Mouse (Mus musculus): ENCODE data around the gene Azin2. TPM values are rescaled to one million over a fixed set of nuclear protein-coding genes. Genes with fewer than 3 reads are reported as not detected.

The Azin2 gene
- polyA plus RNA-seq (2012; rRNA removed), result 6.9 and 7.6 TPM in 2 replicates

DNA sequence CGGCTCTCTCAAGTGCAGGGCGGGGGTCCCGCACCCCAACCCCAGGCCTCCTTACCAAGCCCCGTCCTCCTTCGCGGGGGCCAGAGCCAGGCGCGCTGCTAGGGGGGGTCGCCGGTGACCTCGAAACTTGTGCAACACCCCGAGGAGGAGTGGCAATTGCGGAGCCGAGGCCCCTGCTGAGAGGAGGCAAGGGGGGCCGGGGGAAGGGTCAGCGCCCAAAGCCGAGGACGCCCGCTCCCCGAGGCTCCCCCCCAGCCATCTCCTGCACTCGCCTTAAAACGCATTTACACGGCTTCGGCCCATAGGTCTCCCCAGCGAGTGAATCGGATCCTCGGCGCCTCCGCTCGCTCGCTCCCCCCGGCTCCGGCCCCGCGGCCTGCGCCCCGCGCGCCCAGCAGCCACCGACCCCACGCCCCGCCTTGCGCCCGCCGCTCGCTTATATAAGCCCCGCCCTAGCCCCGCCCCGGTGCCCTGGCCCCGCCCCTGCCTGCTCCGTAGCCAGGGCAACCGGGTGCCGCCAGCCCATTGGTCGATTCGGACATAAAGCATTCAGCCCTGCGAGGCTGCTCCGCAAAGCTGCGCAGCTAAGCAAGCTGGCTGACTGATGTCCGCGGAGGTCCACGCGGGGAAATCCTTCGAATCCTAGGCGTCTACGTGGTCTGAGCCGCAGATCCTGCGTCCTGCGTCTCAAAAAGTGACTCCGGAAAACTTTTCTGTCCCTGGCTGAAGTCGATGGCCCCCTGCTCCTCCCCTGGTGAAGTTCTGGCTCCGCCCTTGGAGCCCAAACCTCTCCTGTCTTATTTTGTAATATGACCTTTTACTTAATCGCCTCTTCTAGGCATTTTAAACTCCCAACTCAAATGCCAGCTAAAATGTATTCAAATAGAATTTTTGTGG is at the start of gene Azin2:
Gene Azin2, minus strand, starts transcription at position 414 of the 897 bp plus-strand sequence.
- no peak for TF ChIP-seq CTCF (IDR thresholded peaks at IDR 0.05; ENCODE audit: borderline replicate concordance, control insufficient read depth, extremely low read depth, insufficient read depth, low read length, poor library complexity)
- no peak for TF ChIP-seq POLR2A (IDR thresholded peaks at IDR 0.05; ENCODE audit: control insufficient read depth, extremely low read depth, insufficient read depth, low read length, poor library complexity)
- Histone ChIP-seq H3K4me3 (ENCODE audit: control insufficient read depth, insufficient read depth, low read length) (peak within 1 kb of the TSS; percentile 48), H3K4me1 (replicated peaks; ENCODE audit: control insufficient read depth, insufficient read depth, low read length) (peaks cover 8% of the 10 kb centered on the region; the same call in 1 of the 2 replicates), H3K27me3 (ENCODE audit: control insufficient read depth, insufficient read depth, low read length) (peaks cover 5% of the 10 kb centered on the region; the same call in 1 of the 2 replicates), H3K36me3 (ENCODE audit: control insufficient read depth, insufficient read depth, low read length) (no peaks in the 10 kb centered on the region), H3K27ac (ENCODE audit: control insufficient read depth, insufficient read depth, low read length) (no peak within 1 kb of the TSS)
- 1% methylated on average over 66 of the region's 72 CpGs for WGBS
- peak; percentile 80 for DNase-seq

GRCm38 (mm10) chr4:129011604-129012121 is 49.4 kb upstream of the Azin2 start:
- Histone ChIP-seq H3K4me1 (replicated peaks; ENCODE audit: control insufficient read depth, insufficient read depth, low read length) (peaks cover 3% of the 10 kb centered on the region; the same call in 1 of the 2 replicates), H3K4me3 (ENCODE audit: control insufficient read depth, insufficient read depth, low read length) (no peak overlapping the region), H3K27ac (ENCODE audit: control insufficient read depth, insufficient read depth, low read length) (no peak overlapping the region), H3K27me3 (ENCODE audit: control insufficient read depth, insufficient read depth, low read length) (no peaks in the 10 kb centered on the region), H3K36me3 (ENCODE audit: control insufficient read depth, insufficient read depth, low read length) (peaks cover 37% of the 10 kb centered on the region)
- 39% methylated on average over 15 of the region's 15 CpGs for WGBS
- DNase-seq, result no peak
- TF ChIP-seq POLR2A (IDR thresholded peaks at IDR 0.05; ENCODE audit: control insufficient read depth, extremely low read depth, insufficient read depth, low read length, poor library complexity) (no peak), CTCF (IDR thresholded peaks at IDR 0.05; ENCODE audit: borderline replicate concordance, control insufficient read depth, extremely low read depth, insufficient read depth, low read length, poor library complexity) (no peak)

DNA sequence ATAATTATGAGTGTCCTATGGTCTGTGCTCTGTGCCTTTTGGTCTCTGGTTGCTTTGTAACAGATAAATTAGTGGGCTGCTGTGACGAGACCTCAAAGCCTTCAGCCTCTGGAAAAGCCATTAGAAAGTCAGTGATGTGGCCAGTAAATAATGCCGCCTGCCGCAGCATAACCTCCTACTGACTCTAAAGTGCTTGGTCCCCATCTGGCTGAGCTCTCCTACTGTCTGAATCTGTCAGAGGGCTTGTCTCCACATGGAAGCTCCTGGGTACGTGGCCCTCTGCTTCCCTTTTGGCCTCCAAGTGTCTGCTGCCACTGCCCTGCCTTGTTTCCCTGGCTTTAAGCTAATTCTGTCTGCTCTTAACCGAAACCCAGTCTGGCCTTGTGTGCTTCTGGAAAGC is 47.3 kb upstream of the Azin2 start:
- Histone ChIP-seq H3K4me3 (ENCODE audit: control insufficient read depth, insufficient read depth, low read length) (no peak overlapping the region), H3K36me3 (ENCODE audit: control insufficient read depth, insufficient read depth, low read length) (peaks cover 41% of the 10 kb centered on the region), H3K27me3 (ENCODE audit: control insufficient read depth, insufficient read depth, low read length) (no peaks in the 10 kb centered on the region), H3K27ac (ENCODE audit: control insufficient read depth, insufficient read depth, low read length) (no peak overlapping the region), H3K4me1 (replicated peaks; ENCODE audit: control insufficient read depth, insufficient read depth, low read length) (peaks cover 3% of the 10 kb centered on the region; the same call in 1 of the 2 replicates)
- no peak for DNase-seq
- TF ChIP-seq POLR2A (IDR thresholded peaks at IDR 0.05; ENCODE audit: control insufficient read depth, extremely low read depth, insufficient read depth, low read length, poor library complexity), result no peak
- no peak for TF ChIP-seq CTCF (IDR thresholded peaks at IDR 0.05; ENCODE audit: borderline replicate concordance, control insufficient read depth, extremely low read depth, insufficient read depth, low read length, poor library complexity)
- 96% methylated on average over 5 of the region's 5 CpGs for WGBS

- H3K4me1 ChIP-seq (replicated peaks; ENCODE audit: control insufficient read depth, insufficient read depth, low read length), result peaks cover 3% of the 10 kb centered on the region; the same call in 1 of the 2 replicates
- whole genome bisulfite sequencing, result 59% methylated on average over 3 of the region's 3 CpGs
- TF ChIP-seq POLR2A (IDR thresholded peaks at IDR 0.05; ENCODE audit: control insufficient read depth, extremely low read depth, insufficient read depth, low read length, poor library complexity) (no peak), CTCF (IDR thresholded peaks at IDR 0.05; ENCODE audit: borderline replicate concordance, control insufficient read depth, extremely low read depth, insufficient read depth, low read length, poor library complexity) (no peak)
- no peaks in the 10 kb centered on the region for H3K27me3 ChIP-seq (ENCODE audit: control insufficient read depth, insufficient read depth, low read length)
- no peak overlapping the region for H3K27ac ChIP-seq (ENCODE audit: control insufficient read depth, insufficient read depth, low read length)
- H3K36me3 ChIP-seq (ENCODE audit: control insufficient read depth, insufficient read depth, low read length), result peaks cover 44% of the 10 kb centered on the region
- no peak for DNase-seq
- no peak overlapping the region for H3K4me3 ChIP-seq (ENCODE audit: control insufficient read depth, insufficient read depth, low read length)
Observed at GRCm38 (mm10) chr4:129008672-129009071, 46.4 kb upstream of the Azin2 start.

DNA sequence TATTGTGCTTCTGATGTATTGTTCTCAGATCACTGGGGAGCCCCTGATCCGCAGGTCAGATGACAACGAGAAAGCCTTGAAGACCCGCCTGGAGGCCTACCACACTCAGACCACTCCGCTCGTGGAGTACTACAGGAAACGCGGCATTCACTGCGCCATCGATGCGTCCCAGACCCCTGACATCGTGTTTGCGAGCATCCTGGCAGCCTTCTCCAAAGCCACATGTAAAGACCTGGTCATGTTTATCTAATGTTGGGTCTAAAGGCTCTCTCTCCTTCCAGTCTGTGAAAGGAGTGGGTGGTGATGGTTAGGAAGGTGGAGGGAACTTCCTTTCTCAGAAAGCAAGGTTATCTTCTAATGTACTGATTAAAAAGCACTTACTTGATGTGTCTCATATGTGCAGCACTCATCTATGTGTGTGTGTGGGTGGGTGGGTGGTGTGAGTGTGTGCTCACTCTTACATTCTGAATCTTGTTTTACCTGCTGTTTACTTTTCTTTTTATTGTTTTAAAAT is 45.8 kb upstream of the Azin2 start:
- no peak overlapping the region for H3K4me3 ChIP-seq (ENCODE audit: control insufficient read depth, insufficient read depth, low read length)
- no peaks in the 10 kb centered on the region for H3K27me3 ChIP-seq (ENCODE audit: control insufficient read depth, insufficient read depth, low read length)
- no peak overlapping the region for H3K27ac ChIP-seq (ENCODE audit: control insufficient read depth, insufficient read depth, low read length)
- H3K4me1 ChIP-seq (replicated peaks; ENCODE audit: control insufficient read depth, insufficient read depth, low read length), result peaks cover 3% of the 10 kb centered on the region; the same call in 1 of the 2 replicates
- no peak for DNase-seq
- no peak for TF ChIP-seq CTCF (IDR thresholded peaks at IDR 0.05; ENCODE audit: borderline replicate concordance, control insufficient read depth, extremely low read depth, insufficient read depth, low read length, poor library complexity)
- TF ChIP-seq POLR2A (IDR thresholded peaks at IDR 0.05; ENCODE audit: control insufficient read depth, extremely low read depth, insufficient read depth, low read length, poor library complexity), result no peak
- 71% methylated on average over 12 of the region's 12 CpGs for WGBS
- peaks cover 48% of the 10 kb centered on the region for H3K36me3 ChIP-seq (ENCODE audit: control insufficient read depth, insufficient read depth, low read length)

- no peak for TF ChIP-seq CTCF (IDR thresholded peaks at IDR 0.05; ENCODE audit: borderline replicate concordance, control insufficient read depth, extremely low read depth, insufficient read depth, low read length, poor library complexity)
- no peak for TF ChIP-seq POLR2A (IDR thresholded peaks at IDR 0.05; ENCODE audit: control insufficient read depth, extremely low read depth, insufficient read depth, low read length, poor library complexity)
- peaks cover 64% of the 10 kb centered on the region for H3K36me3 ChIP-seq (ENCODE audit: control insufficient read depth, insufficient read depth, low read length)
- H3K4me1 ChIP-seq (replicated peaks; ENCODE audit: control insufficient read depth, insufficient read depth, low read length), result peaks cover 3% of the 10 kb centered on the region
Observed at GRCm38 (mm10) chr4:129003720-129004119, 41.5 kb upstream of the Azin2 start.

More at GRCm38 (mm10) chr4:129003720-129004119, 41.5 kb upstream of the Azin2 start:
- Histone ChIP-seq H3K27me3 (ENCODE audit: control insufficient read depth, insufficient read depth, low read length) (no peaks in the 10 kb centered on the region), H3K27ac (ENCODE audit: control insufficient read depth, insufficient read depth, low read length) (no peak overlapping the region), H3K4me3 (ENCODE audit: control insufficient read depth, insufficient read depth, low read length) (no peak overlapping the region)
- WGBS, result 90% methylated on average over 8 of the region's 8 CpGs
- DNase-seq, result no peak

Data from thymus, adult 2 months (tissue).